Mouse (Mus musculus) erythroblast, adult 5-6 weeks (primary cell): Measurements from ENCODE around the gene Gm29797. TPM values are rescaled to one million over a fixed set of nuclear protein-coding genes. Genes with fewer than 3 reads are reported as not detected.

Experiments
- ATAC-seq: replicated peaks from 2 replicates; pipeline ENCODE4 v1.8.0; 2016; ENCODE audit warnings: moderate number of reproducible peaks, mild to moderate bottlenecking, moderate TSS enrichment, inconsistent platforms; ENCODE audit not compliant: poor library complexity, low FRiP score, severe bottlenecking
- total RNA-seq, 2 experiments: library from RNA; stranded (forward) in 1 of 2; stranded (reverse) in 1 of 2; fragments of 150-400 nt in 1 of 2; fragments of 200-764, 138-1000 nt in 1 of 2; gene quantifications; 2 replicates each; pipeline versions ENCODE4 v1.2.3 to v1.2.4; 2015 to 2017; ENCODE audit warnings: low replicate concordance in 2 of 2

Gene Gm29797
- total RNA-seq, 2 experiments from 2014 or later = not detected

DNA sequence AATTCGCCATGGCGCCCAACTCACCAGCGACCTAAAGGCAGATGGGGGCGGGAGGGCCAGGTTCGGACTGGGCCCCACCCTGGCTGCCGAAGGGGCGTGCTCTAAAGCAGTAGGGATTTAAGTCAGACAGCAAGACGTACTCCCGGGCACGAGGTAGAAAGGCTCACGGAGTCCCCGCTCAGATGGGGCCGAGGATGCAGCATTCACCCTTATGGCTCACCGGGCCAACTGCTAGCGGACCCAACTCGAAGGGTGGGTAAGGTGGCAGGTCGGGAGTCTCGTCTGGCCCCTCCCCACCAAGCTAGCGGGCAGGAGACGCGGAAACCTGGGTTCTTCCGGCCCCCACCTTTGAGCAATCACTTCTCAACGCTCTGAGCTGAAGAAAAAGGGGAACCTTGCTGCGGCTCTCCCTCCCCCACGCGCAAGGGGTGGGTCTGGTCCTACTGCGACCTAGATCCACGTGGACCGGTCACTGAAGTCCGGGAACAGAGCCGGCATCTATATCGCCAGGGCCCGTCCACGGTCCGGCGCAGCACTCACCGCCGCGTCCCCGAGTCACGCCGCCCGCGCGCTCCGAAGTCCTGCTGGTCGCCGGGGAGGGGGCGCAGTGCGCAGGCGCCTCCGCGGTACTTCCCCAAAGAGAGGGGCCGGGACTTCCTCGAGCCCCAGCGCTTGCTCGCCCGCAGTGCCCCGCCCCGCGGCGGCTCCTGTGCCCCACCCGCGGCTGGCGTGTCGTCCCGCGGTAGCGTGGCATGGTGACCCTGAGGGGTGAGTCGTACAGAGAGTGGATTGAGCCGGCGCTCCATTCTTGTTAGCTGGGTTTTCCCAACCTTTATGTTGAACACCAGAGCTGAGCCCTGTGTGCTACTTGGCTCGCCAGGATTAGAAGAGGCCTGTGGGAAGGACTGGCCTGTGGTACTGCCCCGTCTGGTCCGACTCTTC lies 36.8 kb downstream of the Gm29797 start, which contains the start of gene Rgs19:
Gene Rgs19, minus strand, starts transcription at position 639 of the 942 bp plus-strand sequence.
- ATAC-seq = no peak

DNA sequence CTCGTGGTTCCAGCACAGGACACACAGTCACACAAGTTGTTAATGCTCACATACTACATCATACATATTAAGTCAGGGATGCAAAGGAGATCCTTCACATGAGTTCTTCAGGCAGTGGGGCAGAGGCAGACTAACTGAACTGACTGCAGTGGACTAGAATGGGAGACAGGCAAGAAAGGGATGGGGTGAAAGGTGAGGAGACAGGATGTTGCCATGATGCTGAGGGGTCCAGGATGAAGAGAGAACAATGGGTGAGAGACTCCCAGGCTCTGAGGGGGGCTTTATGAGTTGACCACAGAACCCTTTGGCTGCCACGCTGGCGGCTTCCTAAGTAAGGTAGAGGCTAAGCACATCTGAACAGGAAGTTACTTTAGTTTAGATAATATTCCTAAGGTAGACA lies 37.7 kb downstream of the Gm29797 start:
- ATAC-seq = no peak

DNA sequence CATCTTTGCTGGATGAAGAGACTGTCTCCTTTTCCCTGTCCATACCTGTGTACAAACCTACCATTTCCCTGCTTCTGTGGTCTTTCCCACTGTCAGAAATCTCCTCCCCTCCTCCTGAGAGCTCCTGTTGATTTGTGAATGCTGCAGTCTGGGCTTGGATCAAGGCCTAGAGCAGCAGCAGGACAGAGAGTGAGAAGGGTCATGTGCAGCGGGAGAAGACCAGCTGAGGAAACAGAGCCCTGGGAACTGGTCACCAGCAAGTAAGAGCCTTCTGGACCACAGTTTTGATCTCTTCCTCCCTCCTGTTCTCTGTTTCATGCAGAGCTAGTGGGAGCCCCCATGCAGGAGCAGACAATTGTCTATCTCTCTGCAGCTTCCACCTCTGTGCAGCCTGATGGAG lies 38.9 kb downstream of the Gm29797 start:
- ATAC-seq = no peak

DNA sequence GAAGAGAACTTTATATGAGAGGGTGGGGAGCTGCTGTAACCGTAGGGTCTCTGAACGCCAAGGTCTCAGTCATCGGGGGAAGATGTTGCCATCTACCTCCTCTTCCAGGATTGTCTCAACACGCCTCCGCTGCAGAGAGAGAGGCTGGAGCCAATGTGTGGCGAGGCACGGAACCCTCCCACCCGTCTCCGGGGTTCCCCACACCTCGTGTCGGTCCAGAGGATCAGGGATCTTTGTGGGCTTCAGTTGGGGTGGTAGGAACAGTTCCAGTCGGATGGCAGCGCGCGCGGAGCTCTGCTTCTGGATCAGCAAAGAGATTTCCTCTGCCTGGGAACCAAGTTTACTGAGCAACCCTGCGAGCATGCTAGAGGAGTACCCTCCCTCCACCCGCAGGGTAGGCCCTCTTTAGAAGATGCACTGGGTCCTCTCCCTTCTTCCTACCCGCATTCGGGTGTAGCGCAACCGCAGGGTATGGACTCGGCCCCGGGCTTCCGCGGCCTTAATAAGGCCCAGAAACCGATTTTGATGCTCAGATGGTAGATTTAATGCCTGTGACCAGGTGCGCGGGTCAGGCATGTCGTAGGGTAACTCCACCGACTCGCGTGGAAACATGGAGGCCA lies 40.1 kb downstream of the Gm29797 start:
- no peak for ATAC-seq

DNA sequence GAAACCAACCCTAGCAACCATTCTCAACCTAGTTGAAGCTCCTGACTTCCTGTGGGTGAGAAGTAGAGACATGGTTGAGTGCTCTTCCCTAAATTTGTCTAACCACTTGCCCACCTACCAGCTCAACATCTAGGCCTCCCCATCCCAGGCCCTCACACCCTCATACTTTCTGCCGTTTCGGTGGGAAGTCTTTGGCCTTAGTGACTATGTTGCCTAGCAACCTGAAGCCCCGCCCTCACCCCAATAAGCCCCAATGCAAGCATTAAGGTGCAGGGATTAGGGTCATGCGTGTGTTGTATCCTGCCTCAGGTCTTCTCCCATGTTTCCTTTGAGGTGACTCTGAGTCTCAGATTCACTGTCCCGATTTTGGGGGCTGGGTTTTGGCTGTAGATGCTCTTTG lies 41.4 kb downstream of the Gm29797 start, which contains the start of gene Lkaaear1:
Gene Lkaaear1, minus strand, starts transcription at position 202 of the 400 bp plus-strand sequence.
- ATAC-seq = no peak

DNA sequence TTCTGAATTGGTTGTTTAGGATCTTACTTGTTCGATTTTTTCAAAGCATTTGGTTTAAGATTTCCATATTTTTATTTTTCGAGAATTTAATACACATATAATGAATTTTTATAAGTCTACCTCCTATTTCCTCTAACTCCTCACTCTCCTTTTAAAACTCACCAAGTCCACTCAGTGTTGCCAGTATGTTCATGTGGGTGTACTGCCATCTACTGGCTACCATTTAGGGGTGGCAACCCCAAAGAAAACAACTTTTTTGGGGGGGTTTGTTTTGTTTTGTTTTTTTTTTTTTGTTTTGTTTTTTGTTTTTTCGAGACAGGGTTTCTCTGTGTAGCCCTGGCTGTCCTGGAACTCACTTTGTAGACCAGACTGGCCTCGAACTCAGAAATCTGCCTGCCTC lies 49.8 kb downstream of the Gm29797 start:
- no peak for ATAC-seq

Other genes with a start within 250 kb of the Gm29797 start
- gene Zbtb46, start 197.6 kb upstream of the Gm29797 start, total RNA-seq (2015; ENCODE audit: low replicate concordance) = 1.9 and 2.9 TPM in 2 replicates
- 5.4 and 6.2 TPM in 2 replicates for gene Zbtb46, start 197.6 kb upstream of the Gm29797 start, total RNA-seq (2017; ENCODE audit: low replicate concordance)
- not detected in 2 replicates for gene Abhd16b, start 163.8 kb upstream of the Gm29797 start, total RNA-seq (2015; ENCODE audit: low replicate concordance)
- not detected in 2 replicates for gene Abhd16b, start 163.8 kb upstream of the Gm29797 start, total RNA-seq (2017; ENCODE audit: low replicate concordance)
- 21.3 and 27.5 TPM in 2 replicates for gene Tpd52l2, start 159.9 kb upstream of the Gm29797 start, total RNA-seq (2015; ENCODE audit: low replicate concordance)
- 25.3 and 41.0 TPM in 2 replicates for gene Tpd52l2, start 159.9 kb upstream of the Gm29797 start, total RNA-seq (2017; ENCODE audit: low replicate concordance)
- gene Dnajc5, start 136.5 kb upstream of the Gm29797 start, total RNA-seq (2015; ENCODE audit: low replicate concordance) = 8.2 and 17.1 TPM in 2 replicates
- 12.7 and 14.8 TPM in 2 replicates for gene Dnajc5, start 136.5 kb upstream of the Gm29797 start, total RNA-seq (2017; ENCODE audit: low replicate concordance)
- gene Uckl1, start 72.1 kb upstream of the Gm29797 start, total RNA-seq (2015; ENCODE audit: low replicate concordance) = 18.8 and 40.8 TPM in 2 replicates
- gene Uckl1, start 72.1 kb upstream of the Gm29797 start, total RNA-seq (2017; ENCODE audit: low replicate concordance) = 11.6 and 16.0 TPM in 2 replicates
- gene Prpf6, start 65.2 kb upstream of the Gm29797 start, total RNA-seq (2015; ENCODE audit: low replicate concordance) = 9.2 and 16.9 TPM in 2 replicates
- 21.0 and 30.1 TPM in 2 replicates for gene Prpf6, start 65.2 kb upstream of the Gm29797 start, total RNA-seq (2017; ENCODE audit: low replicate concordance)
- 2.1 and 6.3 TPM in 2 replicates for gene Zfp512b, start 64.2 kb upstream of the Gm29797 start, total RNA-seq (2015; ENCODE audit: low replicate concordance)
- 1.5 and 5.1 TPM in 2 replicates for gene Zfp512b, start 64.2 kb upstream of the Gm29797 start, total RNA-seq (2017; ENCODE audit: low replicate concordance)
- gene Samd10, start 57.8 kb upstream of the Gm29797 start, total RNA-seq (2015; ENCODE audit: low replicate concordance) = 0.63 and 4.0 TPM in 2 replicates
- 0.56 and 1.9 TPM in 2 replicates for gene Samd10, start 57.8 kb upstream of the Gm29797 start, total RNA-seq (2017; ENCODE audit: low replicate concordance)
- gene Sox18, start 14.6 kb downstream of the Gm29797 start, total RNA-seq (2015; ENCODE audit: low replicate concordance) = not detected in 2 replicates
- gene Sox18, start 14.6 kb downstream of the Gm29797 start, total RNA-seq (2017; ENCODE audit: low replicate concordance) = not detected in 2 replicates
- gene Tcea2, start 23.3 kb downstream of the Gm29797 start, total RNA-seq (2015; ENCODE audit: low replicate concordance) = not detected in 2 replicates
- gene Tcea2, start 23.3 kb downstream of the Gm29797 start, total RNA-seq (2017; ENCODE audit: low replicate concordance) = not detected in 2 replicates
- 127 and 130 TPM in 2 replicates for gene Rgs19, start 36.9 kb downstream of the Gm29797 start, total RNA-seq (2015; ENCODE audit: low replicate concordance)
- gene Rgs19, start 36.9 kb downstream of the Gm29797 start, total RNA-seq (2017; ENCODE audit: low replicate concordance) = 29.4 and 41.5 TPM in 2 replicates
- not detected in 2 replicates for gene Lkaaear1, start 41.4 kb downstream of the Gm29797 start, total RNA-seq (2015; ENCODE audit: low replicate concordance)
- not detected in 2 replicates for gene Lkaaear1, start 41.4 kb downstream of the Gm29797 start, total RNA-seq (2017; ENCODE audit: low replicate concordance)
- not detected in 2 replicates for gene Oprl1, start 58.0 kb downstream of the Gm29797 start, total RNA-seq (2015; ENCODE audit: low replicate concordance)
- gene Oprl1, start 58.0 kb downstream of the Gm29797 start, total RNA-seq (2017; ENCODE audit: low replicate concordance) = 1.3 TPM in 1 of 2 replicates, not detected in the other
- not detected in 2 replicates for gene Myt1, start 106.3 kb downstream of the Gm29797 start, total RNA-seq (2015; ENCODE audit: low replicate concordance)
- gene Myt1, start 106.3 kb downstream of the Gm29797 start, total RNA-seq (2017; ENCODE audit: low replicate concordance) = not detected in 2 replicates
- gene Pcmtd2, start 180.8 kb downstream of the Gm29797 start, total RNA-seq (2015; ENCODE audit: low replicate concordance) = 120 and 125 TPM in 2 replicates
- 171 and 192 TPM in 2 replicates for gene Pcmtd2, start 180.8 kb downstream of the Gm29797 start, total RNA-seq (2017; ENCODE audit: low replicate concordance)
- 2.5 and 7.3 TPM in 2 replicates for gene Polr3k, start 207.3 kb downstream of the Gm29797 start, total RNA-seq (2015; ENCODE audit: low replicate concordance)
- 7.7 and 11.7 TPM in 2 replicates for gene Polr3k, start 207.3 kb downstream of the Gm29797 start, total RNA-seq (2017; ENCODE audit: low replicate concordance)